Mouse (Mus musculus) liver, adult 2 months (tissue): ENCODE data around the gene Hoxd12.

ENCODE experiments used
- CTCF ChIP-seq: fragments of 200-500 bp; IDR thresholded peaks from 2 replicates; pipeline ENCODE4 v1.5.1; 2011; ENCODE audit warnings: low read depth, low read length, control low read depth
- POLR2A ChIP-seq: fragments of 200-500 bp; IDR thresholded peaks from 2 replicates; pipeline ENCODE4 v1.6.1; 2011; ENCODE audit warnings: low read length, control low read depth; ENCODE audit not compliant: insufficient read depth; ENCODE audit errors: extremely low read depth

DNA sequence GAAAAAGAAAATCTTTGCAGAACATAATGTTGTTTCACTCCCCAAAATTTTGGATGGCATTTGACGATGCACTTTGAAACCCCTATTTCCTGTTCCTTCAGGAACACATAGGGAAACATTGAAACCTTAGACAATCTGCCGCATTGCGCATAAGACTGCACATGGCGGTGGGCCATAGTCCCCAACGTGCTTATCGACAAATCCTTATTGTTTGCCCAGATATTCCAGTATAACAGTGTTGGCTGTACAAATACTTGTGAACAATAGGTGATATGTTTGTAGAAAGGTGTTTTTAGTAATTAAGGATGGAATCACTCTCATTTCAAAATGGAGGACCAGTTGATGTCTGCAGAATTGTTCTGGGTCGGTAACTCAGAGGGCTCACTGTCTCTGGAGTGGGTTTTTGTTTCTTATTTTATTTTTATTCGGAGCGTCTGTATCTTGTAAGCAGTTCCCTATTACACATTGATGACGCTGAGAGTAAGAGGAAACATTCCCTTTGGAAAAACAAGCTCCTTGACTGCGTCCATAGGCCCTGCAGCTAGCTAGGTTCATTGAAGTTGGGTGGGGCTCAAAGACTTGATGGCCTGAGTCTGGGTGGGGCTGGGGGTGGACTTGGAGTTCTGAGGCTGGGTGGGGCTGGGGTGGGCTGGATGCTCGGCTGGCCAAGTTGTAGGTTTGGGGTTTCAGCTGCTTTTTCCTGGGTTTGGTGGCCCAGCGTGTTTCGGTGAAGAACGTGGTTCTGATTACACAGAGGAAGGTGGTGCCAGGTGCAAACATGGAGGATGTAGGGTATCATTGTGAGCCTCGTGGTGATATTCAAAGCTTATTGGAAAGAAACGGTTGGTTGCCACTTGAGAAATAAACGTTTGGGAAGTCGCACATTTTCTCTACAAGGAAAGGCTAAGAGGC lies 38.7 kb downstream of the Hoxd12 start:
- no peak for TF ChIP-seq CTCF
- no peak for TF ChIP-seq POLR2A
